Mouse (Mus musculus) kidney, postnatal 0 days (tissue): ENCODE measurements around the gene Cav2. TPM values are rescaled to one million over a fixed set of nuclear protein-coding genes. Genes with fewer than 3 reads are reported as not detected.

Experiments
- ATAC-seq: fragments of 200-750 bp; cut with Nextera tagmentation; replicated peaks from 2 replicates; pipeline ENCODE4 v1.8.0; 2017; ENCODE audit warnings: low read depth, moderate number of reproducible peaks, moderate TSS enrichment, moderate library complexity; ENCODE audit not compliant: low FRiP score
- DNase-seq: peaks from one replicate; pipeline ENCODE4 v3.0.0-alpha.2; 2016; ENCODE audit warnings: low spot score
- H3K27ac ChIP-seq: fragments of 300-500 bp; sonication (generic); 2 replicates; pipeline ENCODE4 v1.5.1; 2014; ENCODE audit warnings: mild to moderate bottlenecking
- H3K27me3 ChIP-seq: fragments of 300-500 bp; sonication (generic); 2 replicates; pipeline ENCODE4 v1.6.1; 2014; ENCODE audit warnings: low read length, mixed read lengths; ENCODE audit not compliant: insufficient read depth
- H3K36me3 ChIP-seq: fragments of 300-500 bp; sonication (generic); 2 replicates; pipeline ENCODE4 v1.6.1; 2014; ENCODE audit warnings: low read length, mixed read lengths; ENCODE audit not compliant: insufficient read depth
- H3K4me1 ChIP-seq: fragments of 300-500 bp; sonication (generic); replicated peaks from 2 replicates; pipeline ENCODE4 v1.6.1; 2014; ENCODE audit warnings: antibody characterized with exemption, low read length, mixed read lengths; ENCODE audit not compliant: insufficient read depth
- H3K4me2 ChIP-seq: fragments of 300-500 bp; sonication (generic); 2 replicates; pipeline ENCODE4 v1.6.1; 2014; ENCODE audit warnings: mild to moderate bottlenecking, low read length, moderate library complexity, mixed read lengths
- H3K4me3 ChIP-seq: fragments of 300-500 bp; sonication (generic); replicated peaks from 2 replicates; pipeline ENCODE4 v1.5.1; 2014; ENCODE audit warnings: low read depth, low read length
- H3K9ac ChIP-seq: fragments of 300-500 bp; sonication (generic); 2 replicates; pipeline ENCODE4 v1.6.1; 2014; ENCODE audit warnings: low read depth, low read length
- H3K9me3 ChIP-seq: fragments of 300-500 bp; sonication (generic); replicated peaks from 2 replicates; pipeline ENCODE4 v1.6.1; 2016; ENCODE audit warnings: low read length, inconsistent platforms, mixed read lengths
- CTCF ChIP-seq: IDR thresholded peaks from 2 replicates; pipeline ENCODE4 v1.5.1; 2016; ENCODE audit warnings: antibody characterized with exemption, low read depth, mild to moderate bottlenecking, moderate library complexity
- WGBS: fragments of 180-500 bp; shearing (Covaris S2); extraction: QIAGEN DNeasy Blood & Tissue Kit; methylation state at CpG from one replicate; pipeline ENCODE4 v1.1.7; 2014; 5-methylcytosine and 5-hydroxymethylcytosine counted together
- polyA plus RNA-seq: library from polyadenylated mRNA; unstranded; fragments of >200 nt; fragmentation: Nextera tagmentation; extraction: Ambion mirVana; gene quantifications from 2 replicates; pipeline ENCODE4 v1.2.1, GENCODE M21; 2015

Gene Cav2
- polyA plus RNA-seq, 1 experiment from 2014 or later = 53.9 TPM

DNA sequence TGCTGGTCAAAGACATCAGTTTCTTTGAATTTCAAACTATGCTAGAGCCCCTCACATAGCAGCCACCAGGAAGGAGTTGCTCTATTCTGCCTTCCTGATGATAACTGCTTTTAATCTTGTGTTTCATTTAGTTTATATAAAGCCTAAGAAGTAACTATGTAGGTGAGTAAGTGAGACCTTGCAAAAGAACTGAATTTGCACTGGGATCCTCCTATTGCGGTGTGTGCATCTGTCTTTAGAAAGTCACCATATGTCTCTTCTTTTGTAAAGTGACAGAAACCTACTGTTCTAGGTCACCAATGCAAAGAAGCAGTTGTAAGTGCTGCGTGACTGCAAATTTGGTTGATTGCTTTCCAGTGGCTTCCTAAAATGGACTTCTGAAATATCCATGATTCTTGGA is 56.7 kb downstream of the Cav2 start:
- Histone ChIP-seq H3K27me3 (no peaks in the 10 kb centered on the region), H3K27ac (no peak overlapping the region), H3K4me3 (no peak overlapping the region), H3K36me3 (no peaks in the 10 kb centered on the region), H3K9me3 (no peaks in the 10 kb centered on the region), H3K9ac (no peak overlapping the region), H3K4me1 (no peaks in the 10 kb centered on the region), H3K4me2 (no peak overlapping the region)
- DNase-seq = no peak
- TF ChIP-seq CTCF = no peak
- 93% methylated on average over 2 of the region's 2 CpGs for WGBS
- ATAC-seq = no peak

Other genes with a start within 250 kb of the Cav2 start
- 70.8 and 75.1 TPM in 2 replicates for gene Tes, start 216.0 kb upstream of the Cav2 start, polyA plus RNA-seq
- 69.4 and 75.5 TPM in 2 replicates for gene Cav1, start 25.1 kb downstream of the Cav2 start, polyA plus RNA-seq
- gene Met, start 182.6 kb downstream of the Cav2 start, polyA plus RNA-seq = 17.6 and 17.9 TPM in 2 replicates